10 mouse cellular contexts compared by ENCODE assay signal in the genomic region with DNA sequence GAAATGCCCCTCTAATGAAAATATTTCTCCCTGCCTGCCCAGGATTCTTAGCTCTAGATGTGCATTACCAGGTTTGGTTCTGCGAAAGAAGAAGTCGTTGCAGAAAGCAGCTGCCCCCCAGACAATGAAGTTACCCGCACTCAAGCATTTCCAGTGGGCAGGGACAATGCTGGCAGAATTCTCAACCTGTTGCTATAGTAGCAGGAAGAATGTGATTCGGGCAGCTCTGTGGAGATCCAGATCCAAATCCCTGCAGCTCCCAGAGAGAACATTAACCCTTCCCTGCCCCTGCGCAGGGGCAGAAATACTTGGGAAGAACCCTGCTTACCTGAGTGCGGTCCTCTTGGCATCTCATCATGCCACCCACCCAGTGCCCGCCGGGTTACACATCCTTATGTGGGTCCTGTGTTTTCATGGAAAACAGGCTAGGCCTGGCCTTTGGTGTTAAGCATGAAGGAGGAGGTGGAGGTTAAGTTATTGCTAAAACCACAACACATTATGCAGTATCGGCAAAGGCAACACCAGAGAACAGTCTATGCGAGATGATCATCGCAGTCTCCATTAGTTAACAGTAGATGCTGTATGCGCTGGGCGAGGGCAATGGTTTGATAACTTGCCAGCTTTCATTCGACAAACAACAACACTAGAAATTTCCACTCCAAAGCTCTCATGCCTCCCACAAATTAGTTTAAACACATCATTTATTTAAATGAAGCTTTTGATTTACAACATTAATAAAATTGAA.
DNase-seq lines count a peak whose midpoint lies in the region; ATAC-seq and TF ChIP-seq lines count a peak whose summit lies in the region.
"Had no signal": no experiment of that assay in that cellular context is flagged by ENCODE, and none has a peak within 500 bp of the region (broad histone marks: within the 10 kb centered on the region; RNA-seq: fewer than 3 reads in every experiment).

No protein-coding gene starts in this region.

- no peak for TF ChIP-seq CTCF in brain, embryonic 14.5 days (IDR thresholded peaks at IDR 0.05; ENCODE audit: borderline replicate concordance, extremely low read depth, insufficient read depth, insufficient read length)

- peak; percentile 64 for ATAC-seq in hindbrain, embryonic 11.5 days (ENCODE audit: low FRiP score)
- peak; percentile 85 for ATAC-seq in midbrain, embryonic 11.5 days (ENCODE audit: low FRiP score)

- no peak overlapping the region for H3K4me2 ChIP-seq in hindbrain, embryonic 11.5 days (replicated peaks; ENCODE audit: low read depth, low read length)
- H3K4me2 ChIP-seq in midbrain, embryonic 11.5 days: peak overlapping the region; percentile 8; the same call in 1 of the 2 replicates

- 43% methylated on average over 14 of the region's 14 CpGs for WGBS in hindbrain, embryonic 11.5 days
- WGBS in midbrain, embryonic 11.5 days: 31% methylated on average over 14 of the region's 14 CpGs

- no peak overlapping the region for H3K4me3 ChIP-seq in hindbrain, embryonic 11.5 days (ENCODE audit: low read depth, low read length)
- no peak overlapping the region for H3K4me3 ChIP-seq in midbrain, embryonic 11.5 days (ENCODE audit: low read depth, low read length)

- H3K9ac ChIP-seq in hindbrain, embryonic 11.5 days (ENCODE audit: low read depth, low read length): no peak overlapping the region
- no peak overlapping the region for H3K9ac ChIP-seq in midbrain, embryonic 11.5 days (ENCODE audit: low read length)

- H3K27ac ChIP-seq in hindbrain, embryonic 11.5 days (ENCODE audit: low read depth, low read length): peak overlapping the region; percentile 67; the same call in 1 of the 2 replicates
- H3K27ac ChIP-seq in midbrain, embryonic 11.5 days (ENCODE audit: low read depth, low read length): peak overlapping the region; percentile 68

- no peaks in the 10 kb centered on the region for H3K36me3 ChIP-seq in hindbrain, embryonic 11.5 days (ENCODE audit: control insufficient read depth, insufficient read depth, low read length)
- no peaks in the 10 kb centered on the region for H3K36me3 ChIP-seq in midbrain, embryonic 11.5 days (ENCODE audit: control insufficient read depth, insufficient read depth, low read length)

- H3K4me1 ChIP-seq in hindbrain, embryonic 11.5 days (replicated peaks; ENCODE audit: control insufficient read depth, insufficient read depth, low read length): peaks cover 13% of the 10 kb centered on the region
- peaks cover 31% of the 10 kb centered on the region for H3K4me1 ChIP-seq in midbrain, embryonic 11.5 days (ENCODE audit: control insufficient read depth, insufficient read depth, low read length)

- no peaks in the 10 kb centered on the region for H3K9me3 ChIP-seq in hindbrain, embryonic 11.5 days (ENCODE audit: control insufficient read depth, low read length)
- H3K9me3 ChIP-seq in midbrain, embryonic 11.5 days (ENCODE audit: control insufficient read depth, low read length): no peaks in the 10 kb centered on the region

- no peaks in the 10 kb centered on the region for H3K27me3 ChIP-seq in hindbrain, embryonic 11.5 days (ENCODE audit: control insufficient read depth, insufficient read depth, low read length)
- no peaks in the 10 kb centered on the region for H3K27me3 ChIP-seq in midbrain, embryonic 11.5 days (ENCODE audit: control insufficient read depth, insufficient read depth, low read length)

- no peak for TF ChIP-seq POLR2A in brain, embryonic 14.5 days (IDR thresholded peaks at IDR 0.05; ENCODE audit: borderline replicate concordance, extremely low read depth, insufficient read depth, insufficient read length, poor library complexity, severe bottlenecking)

- peak; percentile 83 for DNase-seq in Muller cell, postnatal 12 days (ENCODE audit: inconsistent ontology term)
- peak; percentile 94 for DNase-seq in brain, embryonic 14.5 days (ENCODE audit: low read depth)
- peak; percentile 73 for DNase-seq in hindbrain, embryonic 11.5 days (ENCODE audit: low spot score)
- DNase-seq in midbrain, embryonic 11.5 days (ENCODE audit: low spot score, missing footprints): peak; percentile 93
- no peak for DNase-seq in T-cell, adult 2 months (ENCODE audit: low spot score)
- no peak for DNase-seq in testis, postnatal 10 days (ENCODE audit: low spot score)
- no peak for DNase-seq in adrenal gland, postnatal 4 days (ENCODE audit: low spot score in 2 of 2)
- no peak for DNase-seq in cerebellum, postnatal 25 days
- DNase-seq: cerebellum, adult 11-12 months; heart, adult 11 months had no signal

Comparison
In these comparisons a context has a peak if more than half of its experiments do, and no peak if none do; other contexts are left out.
1. DNase-seq: peak in Muller cell, postnatal 12 days (single experiment), brain, embryonic 14.5 days (single experiment), hindbrain, embryonic 11.5 days (single experiment) and midbrain, embryonic 11.5 days (single experiment); none in T-cell, adult 2 months (single experiment), testis, postnatal 10 days (single experiment), adrenal gland, postnatal 4 days (0 of 2) and cerebellum, postnatal 25 days (0 of 2).